Mouse (Mus musculus): ENCODE measurements at regions not wholly inside any gene's neighbourhood (a gene's known extent, or its start where the extent isn't known, plus 50 kb on each side); places are given as distances from the start of the nearest gene placed in this dataset.

GRCm38 (mm10) chr10:95074959-95075590 is 130.4 kb upstream of the Plxnc1 start:
- TF ChIP-seq POLR2A (IDR thresholded peaks at IDR 0.05; ENCODE audit: extremely low read depth, insufficient read depth, low read length), result no peak
- no peak for TF ChIP-seq CTCF (IDR thresholded peaks at IDR 0.05; ENCODE audit: low read depth, low read length)

Measured in liver, adult 2 months (tissue).